Mouse (Mus musculus) hindbrain, embryonic 11.5 days (tissue): ENCODE results near the gene Cfap58. TPM values are rescaled to one million over a fixed set of nuclear protein-coding genes. Genes with fewer than 3 reads are reported as not detected.
A peak's percentile ranks its signal among the peaks of the same experiment; 100 is the strongest.

Experiments
- ATAC-seq: fragments of 200-750 bp; cut with Nextera tagmentation; 2 replicates; pipeline ENCODE4 v1.8.0; 2017; ENCODE audit warnings: mild to moderate bottlenecking, moderate TSS enrichment, moderate library complexity; ENCODE audit not compliant: low FRiP score
- DNase-seq: peaks from one replicate; pipeline ENCODE4 v3.0.0-alpha.2; 2015; ENCODE audit warnings: low spot score
- H3K27ac ChIP-seq: fragments of 300-500 bp; sonication (generic); 2 replicates; pipeline ENCODE4 v1.5.1; 2014; ENCODE audit warnings: mild to moderate bottlenecking, low read depth, low read length
- H3K27me3 ChIP-seq: fragments of 300-500 bp; sonication (generic); 2 replicates; pipeline ENCODE4 v1.6.1; 2014; ENCODE audit warnings: mild to moderate bottlenecking, low read length, moderate library complexity, mixed read lengths; ENCODE audit not compliant: control insufficient read depth, insufficient read depth
- H3K36me3 ChIP-seq: fragments of 300-500 bp; sonication (generic); 2 replicates; pipeline ENCODE4 v1.6.1; 2014; ENCODE audit warnings: mild to moderate bottlenecking, low read length, moderate library complexity, mixed read lengths; ENCODE audit not compliant: control insufficient read depth, insufficient read depth
- H3K4me1 ChIP-seq: fragments of 300-500 bp; sonication (generic); replicated peaks from 2 replicates; pipeline ENCODE4 v1.6.1; 2014; ENCODE audit warnings: low read length, mixed read lengths; ENCODE audit not compliant: control insufficient read depth, insufficient read depth
- H3K4me2 ChIP-seq: fragments of 300-500 bp; sonication (generic); replicated peaks from 2 replicates; pipeline ENCODE4 v1.6.1; 2014; ENCODE audit warnings: mild to moderate bottlenecking, low read depth, low read length
- H3K4me3 ChIP-seq: fragments of 300-500 bp; sonication (generic); 2 replicates; pipeline ENCODE4 v1.5.1; 2014; ENCODE audit warnings: low read depth, low read length
- H3K9ac ChIP-seq: fragments of 300-500 bp; sonication (generic); 2 replicates; pipeline ENCODE4 v1.6.1; 2014; ENCODE audit warnings: low read depth, low read length
- H3K9me3 ChIP-seq: fragments of 300-500 bp; sonication (generic); 2 replicates; pipeline ENCODE4 v1.6.1; 2016; ENCODE audit warnings: low read length; ENCODE audit not compliant: control insufficient read depth
- WGBS: fragments of 180-500 bp; shearing (Covaris S2); extraction: QIAGEN DNeasy Blood & Tissue Kit; methylation state at CpG from one replicate; pipeline ENCODE4 v1.1.7; 2014; 5-methylcytosine and 5-hydroxymethylcytosine counted together
- polyA plus RNA-seq: library from polyadenylated mRNA; unstranded; fragments of >200 nt; fragmentation: Nextera tagmentation; extraction: Ambion mirVana; gene quantifications from 2 replicates; pipeline ENCODE4 v1.2.1, GENCODE M21; 2014

Gene Cfap58
- polyA plus RNA-seq, 1 experiment from 2014 or later, result 0.37 TPM

DNA sequence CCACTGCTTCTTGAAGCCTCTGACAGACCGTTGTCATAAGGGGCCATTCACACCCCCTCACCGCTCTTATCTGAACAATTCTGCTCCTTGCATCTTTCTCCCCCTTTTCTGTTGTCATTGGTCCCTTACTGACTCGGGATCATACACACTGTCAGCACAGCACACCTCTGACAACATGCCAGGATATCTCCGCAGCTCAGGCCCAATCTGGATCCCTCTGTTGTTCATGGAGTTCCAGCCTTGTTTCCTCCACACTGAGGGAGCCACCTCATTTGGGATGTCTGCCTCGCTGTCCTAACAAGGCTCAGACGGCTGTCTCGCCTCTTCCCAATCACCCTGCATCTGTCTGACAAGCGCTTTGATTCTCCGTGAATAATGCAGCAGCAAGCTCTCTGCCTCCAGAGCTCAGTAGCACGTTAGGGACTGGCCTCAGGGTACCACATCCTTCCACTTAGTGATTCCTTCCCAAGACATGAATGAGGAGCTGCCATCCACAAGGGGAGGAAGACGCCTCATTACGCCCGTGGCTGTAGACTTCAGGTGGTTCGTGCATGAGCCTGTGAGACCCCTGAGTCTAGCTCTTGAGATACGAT, 40.7 kb downstream of the Cfap58 start:
- no peak for DNase-seq

DNA sequence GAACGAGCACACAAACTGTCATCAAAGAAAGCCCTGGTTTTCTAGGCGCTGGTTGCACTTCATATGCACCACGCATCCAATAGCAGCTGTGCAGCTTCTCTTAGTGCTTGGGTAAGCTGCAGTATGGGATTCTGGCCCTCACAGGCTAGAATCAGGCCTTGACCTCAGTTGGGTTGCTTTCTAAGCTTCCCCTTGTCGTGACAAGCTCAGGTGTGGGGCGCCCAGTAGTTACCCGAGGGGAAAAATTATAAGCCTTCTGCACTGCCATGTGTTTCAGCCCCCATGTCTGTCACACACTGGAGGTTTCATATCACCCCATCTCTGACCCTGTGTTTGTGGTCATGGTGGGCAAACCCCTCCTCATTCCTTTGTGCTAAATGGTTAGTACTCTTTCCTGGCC, 42.0 kb downstream of the Cfap58 start:
- H3K9me3 ChIP-seq, result no peaks in the 10 kb centered on the region
- no peak overlapping the region for H3K4me2 ChIP-seq
- H3K27ac ChIP-seq, result no peak overlapping the region
- H3K4me1 ChIP-seq, result no peaks in the 10 kb centered on the region
- no peaks in the 10 kb centered on the region; the same call in 1 of the 2 replicates for H3K27me3 ChIP-seq
- no peak overlapping the region for H3K4me3 ChIP-seq
- no peaks in the 10 kb centered on the region for H3K36me3 ChIP-seq
- ATAC-seq, result no peak
- WGBS, result 85% methylated on average over 6 of the region's 6 CpGs
- no peak overlapping the region for H3K9ac ChIP-seq
- DNase-seq, result no peak

More for the DNA sequence above, 40.7 kb downstream of the Cfap58 start:
- WGBS, result 69% methylated on average over 15 of the region's 15 CpGs
- no peak overlapping the region for H3K9ac ChIP-seq
- H3K27ac ChIP-seq, result no peak overlapping the region
- H3K27me3 ChIP-seq, result no peaks in the 10 kb centered on the region; the same call in 1 of the 2 replicates
- no peaks in the 10 kb centered on the region for H3K4me1 ChIP-seq
- H3K36me3 ChIP-seq, result no peaks in the 10 kb centered on the region
- no peak overlapping the region for H3K4me3 ChIP-seq
- no peak for ATAC-seq
- no peak overlapping the region for H3K4me2 ChIP-seq
- no peaks in the 10 kb centered on the region for H3K9me3 ChIP-seq

DNA sequence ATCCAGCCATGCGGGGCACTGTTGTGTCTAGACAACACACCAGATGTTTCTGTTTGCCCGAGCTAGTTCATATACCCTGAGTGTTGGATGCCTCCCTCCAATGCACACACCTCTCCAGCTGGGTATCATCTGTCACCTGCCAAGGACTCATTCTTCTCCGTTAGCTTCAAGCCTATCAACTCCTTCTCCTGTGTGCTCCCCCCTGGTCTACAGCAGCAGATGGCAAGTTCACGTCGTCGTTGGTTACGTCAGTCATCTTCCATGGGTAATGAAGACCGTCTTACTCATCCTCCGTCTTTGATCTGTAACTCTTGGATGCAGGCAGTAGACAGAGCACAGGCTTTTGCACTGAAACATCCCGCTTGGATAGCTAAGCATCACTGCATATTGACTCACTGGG, 42.8 kb downstream of the Cfap58 start:
- no peak for ATAC-seq

DNA sequence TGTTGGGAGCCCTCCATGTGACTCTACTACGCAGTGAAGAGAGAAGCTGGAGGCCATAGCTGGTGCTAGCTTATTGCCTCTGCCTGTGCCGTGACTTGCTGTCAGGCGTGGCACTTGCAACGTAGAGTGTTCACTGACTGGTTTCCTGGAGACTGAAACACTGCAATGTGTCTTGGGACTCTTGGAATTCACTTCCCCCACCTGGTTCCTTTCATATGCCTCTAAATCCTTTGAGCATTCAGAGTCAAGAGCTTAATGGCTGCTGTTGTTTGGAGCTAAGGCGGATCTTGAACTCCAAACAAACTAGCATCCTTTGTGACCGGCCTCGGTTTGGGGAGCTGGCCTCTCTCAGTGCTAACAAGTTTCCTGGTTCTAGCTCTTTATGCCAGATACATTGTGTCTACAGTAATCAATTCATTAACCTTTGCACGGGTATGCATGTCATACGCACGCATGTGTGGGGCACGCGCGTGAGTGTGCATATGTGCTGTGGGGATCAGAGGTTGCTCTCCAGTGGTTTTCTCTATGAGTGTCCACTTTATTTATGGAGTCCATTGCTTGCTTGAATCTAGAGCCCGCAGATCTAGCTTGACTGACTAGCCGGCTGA, 48.2 kb downstream of the Cfap58 start:
- no peak for ATAC-seq
- no peak for DNase-seq
- Histone ChIP-seq H3K4me2 (no peak overlapping the region), H3K36me3 (no peaks in the 10 kb centered on the region), H3K27ac (no peak overlapping the region), H3K4me1 (no peaks in the 10 kb centered on the region), H3K27me3 (no peaks in the 10 kb centered on the region), H3K4me3 (no peak overlapping the region), H3K9me3 (no peaks in the 10 kb centered on the region), H3K9ac (no peak overlapping the region)
- WGBS, result 92% methylated on average over 15 of the region's 15 CpGs

More for the DNA sequence above, 42.8 kb downstream of the Cfap58 start:
- Histone ChIP-seq H3K36me3 (no peaks in the 10 kb centered on the region), H3K9me3 (no peaks in the 10 kb centered on the region), H3K4me1 (no peaks in the 10 kb centered on the region), H3K27me3 (no peaks in the 10 kb centered on the region; the same call in 1 of the 2 replicates), H3K4me3 (no peak overlapping the region), H3K9ac (no peak overlapping the region), H3K4me2 (no peak overlapping the region), H3K27ac (no peak overlapping the region)
- 73% methylated on average over 10 of the region's 10 CpGs for WGBS
- no peak for DNase-seq

DNA sequence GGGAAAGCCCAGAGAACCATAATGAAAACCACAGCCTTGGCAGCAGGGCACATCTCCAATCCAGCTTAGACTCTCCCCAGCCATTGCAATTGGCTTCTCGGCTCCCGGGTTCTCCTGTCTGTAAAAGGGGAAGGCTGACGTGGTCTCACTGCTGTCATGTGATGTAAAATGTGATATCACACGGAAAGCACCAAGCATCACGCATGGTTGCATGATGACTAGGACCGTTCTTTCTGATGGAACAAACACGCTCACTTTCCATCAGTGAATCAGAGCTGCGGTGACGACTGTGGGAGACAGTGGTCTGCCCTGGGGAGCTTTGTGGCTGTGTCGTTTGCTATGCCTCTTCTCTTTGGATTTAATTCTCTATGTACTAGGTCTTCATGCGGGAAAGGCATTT, 50.5 kb downstream of the Cfap58 start:
- H3K36me3 ChIP-seq, result no peaks in the 10 kb centered on the region
- H3K27ac ChIP-seq, result no peak overlapping the region
- 87% methylated on average over 11 of the region's 11 CpGs for WGBS
- no peak overlapping the region for H3K9ac ChIP-seq
- H3K4me1 ChIP-seq, result no peaks in the 10 kb centered on the region
- DNase-seq, result no peak
- no peaks in the 10 kb centered on the region for H3K27me3 ChIP-seq
- H3K4me2 ChIP-seq, result no peak overlapping the region
- ATAC-seq, result no peak
- H3K4me3 ChIP-seq, result no peak overlapping the region
- no peaks in the 10 kb centered on the region for H3K9me3 ChIP-seq

DNA sequence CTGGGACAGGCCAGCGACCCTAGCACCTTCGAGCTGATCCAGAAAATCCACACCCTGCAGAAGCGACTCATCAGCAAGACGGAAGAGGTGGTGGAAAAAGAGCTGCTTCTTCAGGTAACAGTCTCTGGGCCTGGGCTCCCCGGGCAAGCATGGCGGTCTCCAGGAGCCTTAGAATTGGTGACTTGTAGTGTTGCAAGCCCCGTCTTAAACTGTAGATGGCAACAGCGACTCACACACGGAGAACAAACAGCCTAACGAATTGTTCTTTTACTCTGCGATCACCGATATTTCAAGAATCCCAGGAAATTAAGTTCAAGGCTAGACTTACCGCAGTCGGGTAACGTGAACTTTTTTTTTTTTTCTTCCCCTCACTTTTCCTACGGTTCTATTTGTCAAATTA, 51.0 kb downstream of the Cfap58 start:
- peak; percentile 57 for DNase-seq
- 42% methylated on average over 16 of the region's 16 CpGs for WGBS

DNA sequence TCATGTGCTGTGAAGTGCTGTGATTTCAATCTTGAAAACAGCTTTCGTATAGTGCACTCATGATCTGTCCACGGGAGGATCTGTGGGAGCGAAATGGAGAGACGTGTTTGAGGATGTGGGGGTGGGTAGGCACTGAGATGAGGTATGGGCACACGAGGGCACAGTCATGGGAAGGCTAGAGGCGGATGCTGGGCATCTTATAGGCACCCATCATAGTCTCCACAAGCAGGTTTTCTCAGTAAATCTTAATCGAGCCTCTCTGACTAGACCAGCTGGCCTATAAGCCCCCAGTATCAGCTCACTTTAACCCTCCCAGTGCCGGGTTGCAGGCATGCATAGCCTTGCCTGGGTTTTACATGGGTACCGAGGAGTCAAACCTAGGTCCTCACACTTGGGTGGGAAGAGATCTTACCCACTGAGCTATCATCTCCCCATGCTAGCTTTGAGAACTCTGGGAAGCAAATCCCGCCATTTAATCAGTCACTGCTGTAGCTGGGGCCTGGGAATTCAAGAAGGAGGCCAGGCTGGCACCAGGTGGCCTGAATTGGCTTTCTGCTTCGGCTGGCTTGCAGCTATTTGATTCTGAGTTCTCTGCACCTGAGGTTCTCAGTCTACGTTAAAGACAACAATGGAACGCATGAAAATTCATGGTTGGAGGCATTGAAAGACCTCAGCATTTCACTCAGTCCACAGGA, 51.6 kb downstream of the Cfap58 start:
- no peaks in the 10 kb centered on the region for H3K27me3 ChIP-seq
- H3K4me3 ChIP-seq, result no peak overlapping the region
- H3K27ac ChIP-seq, result peak overlapping the region; percentile 58
- no peaks in the 10 kb centered on the region for H3K36me3 ChIP-seq
- H3K9me3 ChIP-seq, result no peaks in the 10 kb centered on the region
- DNase-seq (peak; percentile 53), ATAC-seq (peak; percentile 78)
- WGBS, result 65% methylated on average over 13 of the region's 13 CpGs
- H3K4me1 ChIP-seq, result no peaks in the 10 kb centered on the region
- H3K9ac ChIP-seq, result no peak overlapping the region
- no peak overlapping the region for H3K4me2 ChIP-seq

More for the DNA sequence above, 51.0 kb downstream of the Cfap58 start:
- no peak overlapping the region for H3K9ac ChIP-seq
- 0 out of 2 replicates have a peak, but pooled peaks have one; percentile 39 for ATAC-seq
- no peaks in the 10 kb centered on the region for H3K9me3 ChIP-seq
- H3K4me2 ChIP-seq, result no peak overlapping the region
- H3K36me3 ChIP-seq, result no peaks in the 10 kb centered on the region
- no peaks in the 10 kb centered on the region for H3K27me3 ChIP-seq
- H3K4me1 ChIP-seq, result no peaks in the 10 kb centered on the region
- H3K27ac ChIP-seq, result no peak overlapping the region
- no peak overlapping the region for H3K4me3 ChIP-seq

DNA sequence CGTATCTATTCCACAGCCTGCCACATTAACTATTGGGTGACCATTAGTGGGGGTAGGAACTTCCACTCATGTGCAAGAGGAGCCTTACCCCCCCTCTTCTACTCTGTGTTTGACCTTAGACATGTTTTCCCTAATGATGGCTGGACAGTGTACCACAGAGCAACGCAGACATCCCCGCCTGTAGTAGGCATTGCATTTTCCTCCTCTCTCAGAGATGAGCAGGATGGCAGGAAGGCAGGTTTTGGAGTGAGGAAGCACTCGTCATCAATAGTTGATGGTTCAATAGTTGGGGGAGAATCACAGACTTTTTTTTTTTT, 52.1 kb downstream of the Cfap58 start:
- WGBS, result 68% methylated on average over 4 of the region's 4 CpGs
- Histone ChIP-seq H3K9me3 (no peaks in the 10 kb centered on the region), H3K4me3 (no peak overlapping the region), H3K27me3 (no peaks in the 10 kb centered on the region), H3K4me2 (no peak overlapping the region), H3K27ac (peak overlapping the region; percentile 8; the same call in 1 of the 2 replicates), H3K9ac (no peak overlapping the region), H3K36me3 (no peaks in the 10 kb centered on the region), H3K4me1 (no peaks in the 10 kb centered on the region)
- DNase-seq (no peak), ATAC-seq (peak; percentile 71; the same call in 1 of the 2 replicates)
